10 mouse cellular contexts compared by ENCODE assay signal in genomic region chr1:167691911-167692682, GRCm38 (mm10). TPM values are rescaled to one million over a fixed set of nuclear protein-coding genes. Genes with fewer than 3 reads are reported as not detected.
DNase-seq lines count a peak whose midpoint lies in the region; ATAC-seq and TF ChIP-seq lines count a peak whose summit lies in the region.
"Had no signal": no experiment of that assay in that cellular context is flagged by ENCODE, and none has a peak within 500 bp of the region (broad histone marks: within the 10 kb centered on the region; RNA-seq: fewer than 3 reads in every experiment).

No protein-coding gene starts in this region.

- H3K27ac ChIP-seq in heart, embryonic 14.5 days (replicated peaks in 1 of 2; ENCODE audit: control insufficient read depth in 1 of 2, insufficient read depth in 1 of 2, low read depth in 2 of 2, low read length in 2 of 2): no peak overlapping the region
- no peak overlapping the region for H3K27ac ChIP-seq in hindbrain, embryonic 12.5 days
- no peak overlapping the region for H3K27ac ChIP-seq in midbrain, embryonic 15.5 days
- H3K27ac ChIP-seq in thymus, adult 2 months (ENCODE audit: control insufficient read depth, insufficient read depth, low read length): no peak overlapping the region
- H3K27ac ChIP-seq: macrophage had no signal

- no peak for TF ChIP-seq POLR2A in brain, embryonic 14.5 days (IDR thresholded peaks at IDR 0.05; ENCODE audit: borderline replicate concordance, extremely low read depth, insufficient read depth, insufficient read length, poor library complexity, severe bottlenecking)
- TF ChIP-seq POLR2A in thymus, adult 2 months (IDR thresholded peaks at IDR 0.05; ENCODE audit: control insufficient read depth, extremely low read depth, insufficient read depth, low read length, poor library complexity): no peak

- H3K27me3 ChIP-seq in heart, embryonic 14.5 days (ENCODE audit: control insufficient read depth, insufficient read depth, low read length): peaks cover 96% of the 10 kb centered on the region
- peaks cover 94% of the 10 kb centered on the region for H3K27me3 ChIP-seq in hindbrain, embryonic 12.5 days
- H3K27me3 ChIP-seq in midbrain, embryonic 15.5 days (replicated peaks): peaks cover 80% of the 10 kb centered on the region
- H3K27me3 ChIP-seq in thymus, adult 2 months (ENCODE audit: control insufficient read depth, insufficient read depth, low read length): peaks cover 20% of the 10 kb centered on the region
- H3K27me3 ChIP-seq: CH12.LX had no signal

- peak overlapping the region; percentile 48 for H3K4me2 ChIP-seq in heart, embryonic 14.5 days (ENCODE audit: low read length)
- H3K4me2 ChIP-seq in hindbrain, embryonic 12.5 days (replicated peaks): peak overlapping the region; percentile 43
- peak overlapping the region; percentile 31 for H3K4me2 ChIP-seq in midbrain, embryonic 15.5 days

- DNase-seq in heart, adult 18-20 months: no peak
- peak; percentile 60 for DNase-seq in brain, embryonic 14.5 days (ENCODE audit: low read depth)
- DNase-seq in cerebellum, adult 9-11 months: no peak
- DNase-seq in adrenal gland, postnatal 36 days: no peak
- no peak for DNase-seq in thymus, adult 2 months

- ATAC-seq in heart, embryonic 14.5 days (ENCODE audit: insufficient number of reproducible peaks, insufficient read depth, low FRiP score, low read depth): no peak
- ATAC-seq in hindbrain, embryonic 12.5 days (ENCODE audit: low FRiP score): no peak
- ATAC-seq in midbrain, embryonic 15.5 days (replicated peaks): no peak

- under 1% methylated on average over 44 of the region's 44 CpGs for WGBS in heart, embryonic 14.5 days
- WGBS in hindbrain, embryonic 12.5 days: under 1% methylated on average over 44 of the region's 44 CpGs
- 1% methylated on average over 44 of the region's 44 CpGs for whole genome bisulfite sequencing in midbrain, embryonic 15.5 days
- WGBS in thymus, adult 2 months: 3% methylated on average over 44 of the region's 44 CpGs

- H3K36me3 ChIP-seq in heart, embryonic 14.5 days (ENCODE audit: control insufficient read depth, insufficient read depth, low read length): no peaks in the 10 kb centered on the region
- H3K36me3 ChIP-seq in hindbrain, embryonic 12.5 days: no peaks in the 10 kb centered on the region
- no peaks in the 10 kb centered on the region for H3K36me3 ChIP-seq in midbrain, embryonic 15.5 days (replicated peaks)
- H3K36me3 ChIP-seq in thymus, adult 2 months (ENCODE audit: control insufficient read depth, insufficient read depth, low read length): no peaks in the 10 kb centered on the region

- peaks cover 2 to 14% of the 10 kb centered on the region in 2 experiments; a peak in 3 of 4 replicates for H3K4me1 ChIP-seq in heart, embryonic 14.5 days (ENCODE audit: control insufficient read depth in 2 of 2, insufficient read depth in 2 of 2, low read length in 2 of 2)
- H3K4me1 ChIP-seq in hindbrain, embryonic 12.5 days: peaks cover 18% of the 10 kb centered on the region
- H3K4me1 ChIP-seq in midbrain, embryonic 15.5 days: peaks cover 21% of the 10 kb centered on the region
- H3K4me1 ChIP-seq in thymus, adult 2 months (replicated peaks; ENCODE audit: control insufficient read depth, insufficient read depth, low read length): 0 out of 2 replicates have a peak, but pooled peaks cover 3% of the 10 kb centered on the region

- TF ChIP-seq CTCF in brain, embryonic 14.5 days (IDR thresholded peaks at IDR 0.05; ENCODE audit: borderline replicate concordance, extremely low read depth, insufficient read depth, insufficient read length): no peak
- TF ChIP-seq CTCF in thymus, adult 2 months (IDR thresholded peaks at IDR 0.05; ENCODE audit: borderline replicate concordance, control insufficient read depth, extremely low read depth, insufficient read depth, low read length, poor library complexity): no peak

- H3K9me3 ChIP-seq in heart, embryonic 14.5 days (ENCODE audit: control insufficient read depth, low read length): no peaks in the 10 kb centered on the region
- no peaks in the 10 kb centered on the region for H3K9me3 ChIP-seq in hindbrain, embryonic 12.5 days (replicated peaks)
- H3K9me3 ChIP-seq in midbrain, embryonic 15.5 days: no peaks in the 10 kb centered on the region

- no peak overlapping the region for H3K9ac ChIP-seq in heart, embryonic 14.5 days (ENCODE audit: low read length)
- H3K9ac ChIP-seq in hindbrain, embryonic 12.5 days: peak overlapping the region; percentile 10; the same call in 1 of the 2 replicates
- no peak overlapping the region for H3K9ac ChIP-seq in midbrain, embryonic 15.5 days

- peak overlapping the region; percentile 12 to 28 for H3K4me3 ChIP-seq in heart, embryonic 14.5 days (ENCODE audit: control insufficient read depth in 1 of 2, insufficient read depth in 1 of 2, low read depth in 1 of 2, low read length in 2 of 2)
- H3K4me3 ChIP-seq in hindbrain, embryonic 12.5 days: peak overlapping the region; percentile 24
- peak overlapping the region; percentile 22 for H3K4me3 ChIP-seq in midbrain, embryonic 15.5 days
- no peak overlapping the region for H3K4me3 ChIP-seq in thymus, adult 2 months (ENCODE audit: control insufficient read depth, insufficient read depth, low read length)

RNA-seq across cellular contexts. Expression of gene Lmx1a, which starts 3.1 kb away (rescaled TPM):
- not detected in 2 replicates for polyA plus RNA-seq in heart, embryonic 14.5 days (2014; fragmentation: Nextera tagmentation; extraction: Ambion mirVana)
- total RNA-seq in heart, adult 18-20 months (2021): not detected
- polyA plus RNA-seq in brain, embryonic 14.5 days (2012; rRNA removed): 4.5 and 8.4 TPM in 2 replicates
- polyA plus RNA-seq in hindbrain, embryonic 12.5 days (2016; fragmentation: Nextera tagmentation; extraction: Ambion mirVana): 10.3 and 16.3 TPM in 2 replicates
- polyA plus RNA-seq in midbrain, embryonic 15.5 days (2015; fragmentation: Nextera tagmentation; extraction: Ambion mirVana): 8.8 and 11.9 TPM in 2 replicates
- total RNA-seq in adrenal gland, postnatal 36 days (2021): under 1 TPM in 1 of 2 experiments, not detected in 1; 0.13 TPM
- 0.13 and 0.18 TPM in 2 replicates for polyA plus RNA-seq in thymus, adult 2 months (2012; rRNA removed)
- total RNA-seq: CH12.LX had no signal
- polyA plus RNA-seq: macrophage had no signal
